Mouse (Mus musculus): ENCODE measurements around the gene Sstr5. TPM values are rescaled to one million over a fixed set of nuclear protein-coding genes. Genes with fewer than 3 reads are reported as not detected.
A peak's percentile ranks its signal among the peaks of the same experiment; 100 is the strongest.

The Sstr5 gene
- polyA plus RNA-seq, 1 experiment: not detected

DNA sequence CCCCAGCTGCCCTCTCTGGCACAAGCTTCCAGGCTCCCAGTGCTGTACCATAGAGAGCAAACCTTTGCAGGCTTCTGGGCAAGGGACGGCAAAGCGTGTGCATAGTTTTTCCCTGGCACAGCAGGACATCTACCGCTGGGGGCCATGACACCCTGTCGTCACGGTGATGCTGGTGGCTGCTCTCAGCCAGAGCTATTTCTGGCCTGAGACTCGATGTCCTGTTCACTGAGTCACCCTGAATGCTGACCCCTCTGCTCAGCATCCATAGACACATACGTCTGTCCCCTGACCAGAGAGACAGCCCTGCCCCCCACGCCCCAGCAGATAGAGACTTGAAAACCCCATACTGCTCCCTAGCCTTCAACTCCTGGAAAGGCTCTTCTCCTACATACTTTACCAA, 16.9 kb downstream of the Sstr5 start:
- no peaks in the 10 kb centered on the region for H3K4me1 ChIP-seq (ENCODE audit: control insufficient read depth)
- no peaks in the 10 kb centered on the region for H3K36me3 ChIP-seq (ENCODE audit: control insufficient read depth)
- TF ChIP-seq GATA1 (IDR thresholded peaks at IDR 0.05; ENCODE audit: low read length): no peak
- TF ChIP-seq TAL1 (IDR thresholded peaks at IDR 0.05; ENCODE audit: low read length): no peak
- no peaks in the 10 kb centered on the region; the same call in 1 of the 2 replicates for H3K27me3 ChIP-seq (ENCODE audit: control insufficient read depth)
- no peaks in the 10 kb centered on the region for H3K9me3 ChIP-seq (ENCODE audit: control insufficient read depth, low read length)
- H3K4me3 ChIP-seq (replicated peaks): no peak overlapping the region

DNA sequence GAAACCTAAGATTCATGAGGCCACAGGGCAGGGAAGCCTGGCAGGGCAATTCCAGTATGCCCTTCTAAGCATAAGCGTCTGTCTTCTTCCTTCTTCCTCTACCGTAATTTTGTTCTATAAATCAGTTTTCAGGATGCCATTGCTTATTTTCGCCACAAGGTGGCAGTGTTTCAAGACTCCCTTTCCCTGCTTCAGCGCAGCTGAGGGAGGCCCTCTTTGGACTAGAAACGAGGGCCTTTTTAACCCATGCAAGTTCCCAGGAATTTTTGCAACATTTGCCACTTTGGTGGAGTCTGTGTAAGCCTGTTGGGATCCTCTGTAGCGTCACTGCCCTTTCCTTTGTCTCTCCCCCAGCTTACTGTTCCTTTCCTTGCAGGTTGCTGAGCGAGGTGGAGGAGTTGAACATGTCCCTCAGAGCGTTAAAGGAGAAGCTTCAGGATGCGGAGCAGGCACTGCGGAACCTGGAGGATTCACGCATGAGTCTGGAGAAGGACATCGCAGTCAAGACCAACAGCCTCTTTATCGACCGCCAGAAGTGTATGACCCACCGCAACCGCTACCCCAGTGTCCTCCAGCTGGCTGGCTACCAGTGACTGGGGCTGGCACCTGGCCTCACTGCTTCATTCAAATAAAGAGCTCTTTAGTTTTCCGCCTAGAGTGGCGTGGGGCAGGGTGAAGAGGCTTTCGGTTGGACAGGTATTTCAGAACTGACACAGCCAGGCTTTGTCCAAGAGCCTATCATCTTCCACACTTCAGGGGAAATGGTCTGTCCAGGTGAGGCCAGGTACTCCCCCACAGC, 20.9 kb downstream of the Sstr5 start:
- Histone ChIP-seq H3K4me3 (replicated peaks) (no peak overlapping the region), H3K9me3 (ENCODE audit: control insufficient read depth, low read length) (no peaks in the 10 kb centered on the region), H3K36me3 (ENCODE audit: control insufficient read depth) (no peaks in the 10 kb centered on the region), H3K4me1 (ENCODE audit: control insufficient read depth) (peaks cover 8% of the 10 kb centered on the region), H3K27me3 (ENCODE audit: control insufficient read depth) (peaks cover 14% of the 10 kb centered on the region)
- no peak for TF ChIP-seq TAL1 (IDR thresholded peaks at IDR 0.05; ENCODE audit: low read length)
- no peak for TF ChIP-seq GATA1 (IDR thresholded peaks at IDR 0.05; ENCODE audit: low read length)

DNA sequence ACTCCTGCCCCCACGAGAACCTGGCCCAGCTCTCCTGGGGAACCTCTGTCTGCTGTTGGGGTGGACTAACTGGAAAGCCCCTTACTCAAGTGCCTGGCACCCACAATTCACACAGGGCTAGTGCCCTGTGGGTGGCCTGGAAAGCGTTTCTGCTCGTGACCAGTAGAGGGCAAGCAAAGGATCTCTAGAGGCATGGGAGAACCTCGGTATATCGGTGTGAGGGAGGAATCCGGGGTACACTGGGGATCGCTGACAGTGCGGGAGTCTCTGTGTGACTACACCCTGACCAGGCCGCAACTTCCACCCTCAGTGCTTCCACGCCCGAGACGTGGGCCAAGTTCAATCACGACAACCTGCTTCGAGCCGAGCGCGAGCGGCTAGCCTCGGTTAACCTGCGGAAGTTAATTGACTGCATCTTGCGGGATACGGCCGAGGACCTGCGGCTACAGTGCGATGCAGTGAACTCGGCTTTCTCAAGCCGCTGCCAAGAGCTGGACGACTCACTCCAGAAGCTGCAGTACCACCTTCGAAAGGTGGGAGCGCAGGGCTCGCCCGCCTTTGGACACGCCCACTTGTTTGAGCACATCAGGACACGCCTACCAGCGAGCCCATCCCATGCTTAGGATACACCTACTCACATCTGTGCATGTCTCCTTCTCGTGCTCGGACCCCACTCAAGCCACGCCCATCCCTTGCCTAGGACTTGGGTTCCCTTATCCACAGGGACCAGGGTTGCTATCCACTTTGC, 22.6 kb downstream of the Sstr5 start:
- no peaks in the 10 kb centered on the region for H3K9me3 ChIP-seq (ENCODE audit: control insufficient read depth, low read length)
- TF ChIP-seq GATA1 (IDR thresholded peaks at IDR 0.05; ENCODE audit: low read length) (no peak), TAL1 (IDR thresholded peaks at IDR 0.05; ENCODE audit: low read length) (no peak)
- peak overlapping the region; percentile 48 for H3K4me3 ChIP-seq (replicated peaks)
- no peaks in the 10 kb centered on the region for H3K36me3 ChIP-seq (ENCODE audit: control insufficient read depth)
- peaks cover 8% of the 10 kb centered on the region for H3K4me1 ChIP-seq (ENCODE audit: control insufficient read depth)
- peaks cover 14% of the 10 kb centered on the region for H3K27me3 ChIP-seq (ENCODE audit: control insufficient read depth)

DNA sequence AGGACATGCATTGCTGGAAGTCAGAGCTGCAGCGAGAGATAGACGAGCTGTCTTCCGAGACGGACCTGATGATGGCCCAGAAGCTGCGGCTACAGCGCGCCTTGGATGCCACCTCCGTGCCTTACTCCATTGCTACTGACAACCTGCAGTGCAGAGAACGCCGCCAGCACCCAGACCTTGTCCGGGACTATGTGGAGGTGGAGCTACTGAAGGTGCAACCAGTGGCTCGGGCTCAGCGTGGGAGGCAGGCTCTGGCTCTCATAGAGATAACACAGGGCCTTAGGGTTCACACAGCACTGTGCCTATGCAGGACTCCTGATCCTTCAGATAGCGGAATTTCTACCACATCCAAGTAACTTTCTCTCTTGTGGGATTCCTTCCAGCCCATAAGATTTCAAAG, 25.0 kb downstream of the Sstr5 start:
- TF ChIP-seq TAL1 (IDR thresholded peaks at IDR 0.05; ENCODE audit: low read length) (no peak), GATA1 (IDR thresholded peaks at IDR 0.05; ENCODE audit: low read length) (no peak)
- Histone ChIP-seq H3K4me3 (replicated peaks) (no peak overlapping the region), H3K4me1 (ENCODE audit: control insufficient read depth) (peaks cover 8% of the 10 kb centered on the region), H3K27me3 (ENCODE audit: control insufficient read depth) (peaks cover 14% of the 10 kb centered on the region), H3K36me3 (ENCODE audit: control insufficient read depth) (no peaks in the 10 kb centered on the region), H3K9me3 (ENCODE audit: control insufficient read depth, low read length) (no peaks in the 10 kb centered on the region)

DNA sequence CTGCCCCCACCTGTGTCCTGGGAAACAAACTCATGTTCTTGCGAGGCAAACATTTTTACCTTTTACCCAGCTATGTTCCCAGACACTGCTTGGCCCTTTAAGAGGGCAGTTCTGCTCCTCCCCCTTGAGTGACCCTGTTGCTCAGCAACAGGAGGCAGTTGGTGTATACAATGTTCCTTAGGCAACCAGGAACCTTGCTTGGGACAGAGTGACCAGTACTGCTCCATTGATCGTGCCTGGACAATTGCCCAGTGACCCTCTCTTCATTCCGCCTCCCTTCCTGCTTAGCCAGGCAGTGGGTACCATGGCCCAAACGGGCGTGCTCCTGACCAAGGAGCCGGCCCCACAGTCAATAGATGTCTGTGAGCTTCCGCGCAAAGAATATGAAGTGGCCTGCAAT, 25.7 kb downstream of the Sstr5 start:
- Histone ChIP-seq H3K4me3 (replicated peaks) (no peak overlapping the region), H3K36me3 (ENCODE audit: control insufficient read depth) (no peaks in the 10 kb centered on the region), H3K27me3 (ENCODE audit: control insufficient read depth) (peaks cover 14% of the 10 kb centered on the region), H3K4me1 (ENCODE audit: control insufficient read depth) (peaks cover 8% of the 10 kb centered on the region), H3K9me3 (ENCODE audit: control insufficient read depth, low read length) (no peaks in the 10 kb centered on the region)
- no peak for TF ChIP-seq TAL1 (IDR thresholded peaks at IDR 0.05; ENCODE audit: low read length)
- TF ChIP-seq GATA1 (IDR thresholded peaks at IDR 0.05; ENCODE audit: low read length): no peak

GRCm38 (mm10) chr17:25469798-25470197, 27.3 kb downstream of the Sstr5 start:
- TF ChIP-seq TAL1 (IDR thresholded peaks at IDR 0.05; ENCODE audit: low read length) (no peak), GATA1 (IDR thresholded peaks at IDR 0.05; ENCODE audit: low read length) (no peak)
- no peak overlapping the region for H3K4me3 ChIP-seq (replicated peaks)
- H3K27me3 ChIP-seq (ENCODE audit: control insufficient read depth): peaks cover 13% of the 10 kb centered on the region

DNA sequence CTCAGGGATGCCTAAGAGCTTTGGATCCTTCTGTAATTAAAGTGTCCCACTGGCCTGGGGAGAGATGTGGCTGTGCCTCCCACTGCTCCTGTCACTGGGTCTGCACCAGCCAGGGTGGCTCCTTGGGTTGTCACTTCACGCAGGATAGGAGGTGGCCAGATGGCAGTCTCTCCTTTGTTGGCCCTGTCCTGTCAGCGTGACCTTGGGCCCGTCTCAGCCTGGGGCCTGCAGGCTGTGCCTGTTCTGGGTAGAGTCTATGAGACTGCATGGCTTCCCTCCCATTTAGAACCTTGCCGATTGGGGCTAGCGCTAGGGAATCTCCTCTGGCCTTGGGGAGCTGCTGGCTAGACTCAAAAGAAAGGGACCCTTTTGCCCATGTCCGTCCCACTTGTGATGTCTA, 28.8 kb downstream of the Sstr5 start:
- TF ChIP-seq GATA1 (IDR thresholded peaks at IDR 0.05; ENCODE audit: low read length): no peak
- no peak for TF ChIP-seq TAL1 (IDR thresholded peaks at IDR 0.05; ENCODE audit: low read length)
- Histone ChIP-seq H3K4me1 (ENCODE audit: control insufficient read depth) (no peaks in the 10 kb centered on the region), H3K36me3 (ENCODE audit: control insufficient read depth) (no peaks in the 10 kb centered on the region), H3K27me3 (ENCODE audit: control insufficient read depth) (peaks cover 8% of the 10 kb centered on the region; the same call in 1 of the 2 replicates), H3K9me3 (ENCODE audit: control insufficient read depth, low read length) (no peaks in the 10 kb centered on the region), H3K4me3 (replicated peaks) (no peak overlapping the region)

More at GRCm38 (mm10) chr17:25469798-25470197, 27.3 kb downstream of the Sstr5 start:
- Histone ChIP-seq H3K4me1 (ENCODE audit: control insufficient read depth) (peaks cover 6% of the 10 kb centered on the region), H3K36me3 (ENCODE audit: control insufficient read depth) (no peaks in the 10 kb centered on the region), H3K9me3 (ENCODE audit: control insufficient read depth, low read length) (no peaks in the 10 kb centered on the region)

- Histone ChIP-seq H3K4me3 (replicated peaks) (no peak overlapping the region), H3K9me3 (ENCODE audit: control insufficient read depth, low read length) (no peaks in the 10 kb centered on the region), H3K27me3 (ENCODE audit: control insufficient read depth) (peaks cover 8% of the 10 kb centered on the region; the same call in 1 of the 2 replicates), H3K36me3 (ENCODE audit: control insufficient read depth) (no peaks in the 10 kb centered on the region), H3K4me1 (ENCODE audit: control insufficient read depth) (no peaks in the 10 kb centered on the region)
- TF ChIP-seq TAL1 (IDR thresholded peaks at IDR 0.05; ENCODE audit: low read length) (no peak), GATA1 (IDR thresholded peaks at IDR 0.05; ENCODE audit: low read length) (no peak)
Measured at GRCm38 (mm10) chr17:25467781-25468180, 29.3 kb downstream of the Sstr5 start.

DNA sequence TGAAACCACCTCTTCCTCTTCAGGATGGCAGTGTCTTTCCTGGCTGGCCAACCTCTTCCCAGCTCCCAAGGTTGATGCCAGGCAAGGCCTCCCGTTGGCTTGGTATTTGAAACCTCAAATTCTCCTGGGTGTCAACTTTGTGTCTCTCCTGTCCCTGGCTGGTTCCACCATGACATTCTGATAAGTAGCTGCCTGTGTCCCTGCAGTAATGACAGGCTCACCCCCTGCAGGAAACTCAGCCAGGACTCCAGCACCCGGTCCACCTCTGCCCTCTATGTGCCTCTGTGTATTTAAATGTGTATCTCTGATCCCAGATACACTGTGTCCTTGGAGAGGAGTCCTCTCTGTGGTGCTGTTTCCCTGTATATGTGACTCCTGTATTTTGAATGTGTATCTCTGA, 30.8 kb downstream of the Sstr5 start:
- H3K27me3 ChIP-seq (ENCODE audit: control insufficient read depth): no peaks in the 10 kb centered on the region
- H3K4me1 ChIP-seq (ENCODE audit: control insufficient read depth): peaks cover 4% of the 10 kb centered on the region
- no peaks in the 10 kb centered on the region for H3K9me3 ChIP-seq (ENCODE audit: control insufficient read depth, low read length)
- H3K4me3 ChIP-seq (replicated peaks): no peak overlapping the region
- H3K36me3 ChIP-seq (ENCODE audit: control insufficient read depth): no peaks in the 10 kb centered on the region
- TF ChIP-seq TAL1 (IDR thresholded peaks at IDR 0.05; ENCODE audit: low read length) (no peak), GATA1 (IDR thresholded peaks at IDR 0.05; ENCODE audit: low read length) (no peak)

Measured in erythroblast, embryonic 14.5 days (primary cell).